Mouse (Mus musculus) G1E (cell line): ENCODE data around the gene Atp5b.

Experiments
- CTCF ChIP-seq: IDR thresholded peaks from 2 replicates; pipeline ENCODE4 v1.5.1; 2012; ENCODE audit warnings: low read depth, low read length, inconsistent platforms, mixed read lengths
- GATA1 ChIP-seq: IDR thresholded peaks from 2 replicates; pipeline ENCODE4 v1.6.1; 2012; ENCODE audit warnings: borderline replicate concordance, low read length, inconsistent platforms, mixed read lengths
- GATA2 ChIP-seq: IDR thresholded peaks from 2 replicates; pipeline ENCODE4 v1.6.1; 2012; ENCODE audit warnings: low read depth, low read length, inconsistent platforms, borderline replicate concordance
- POLR2AphosphoS5 ChIP-seq: IDR thresholded peaks from 2 replicates; pipeline ENCODE4 v1.6.1; 2012; ENCODE audit warnings: low read depth, low read length, inconsistent platforms; ENCODE audit not compliant: insufficient replicate concordance

DNA sequence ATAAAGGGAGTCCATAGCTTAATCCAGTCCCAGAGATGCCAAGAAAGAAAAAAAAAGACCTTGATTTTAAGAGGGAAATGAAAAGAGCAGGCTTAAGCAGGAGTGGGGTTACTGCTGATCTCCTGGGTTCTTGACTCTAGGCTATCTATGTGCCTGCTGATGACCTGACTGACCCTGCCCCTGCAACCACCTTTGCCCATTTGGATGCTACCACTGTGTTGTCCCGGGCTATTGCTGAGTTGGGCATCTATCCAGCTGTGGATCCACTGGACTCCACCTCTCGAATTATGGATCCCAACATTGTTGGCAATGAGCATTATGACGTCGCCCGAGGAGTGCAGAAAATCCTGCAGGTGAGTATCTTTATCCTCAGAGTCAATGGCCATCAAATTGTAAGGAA lies 5.1 kb downstream of the Atp5b start:
- no peak for TF ChIP-seq CTCF
- TF ChIP-seq POLR2AphosphoS5, result no peak
- no peak for TF ChIP-seq GATA2
- TF ChIP-seq GATA1, result no peak
